Mouse (Mus musculus) stomach, postnatal 0 days (tissue): ENCODE measurements at regions not wholly inside any gene's neighbourhood (a gene's known extent, or its start where the extent isn't known, plus 50 kb on each side); places are given as distances from the start of the nearest gene placed in this dataset.
"Not testable (repeated sequence)": the region's sequence is repeated elsewhere in the genome, so short reads cannot be mapped to it uniquely, and the experiment has no call there.

Source experiments
- ATAC-seq: fragments of 200-750 bp; cut with Nextera tagmentation; 2 replicates; pipeline ENCODE4 v1.8.0; 2017; ENCODE audit not compliant: low FRiP score, low TSS enrichment
- DNase-seq: peaks from one replicate; pipeline ENCODE4 v3.0.0-alpha.2; 2016; ENCODE audit warnings: low spot score
- H3K27ac ChIP-seq: fragments of 300-500 bp; sonication (generic); replicated peaks from 2 replicates; pipeline ENCODE4 v1.5.1; 2014; ENCODE audit warnings: mild to moderate bottlenecking, control low read depth
- H3K27me3 ChIP-seq: fragments of 300-500 bp; sonication (generic); 2 replicates; pipeline ENCODE4 v1.6.1; 2014; ENCODE audit warnings: low read length; ENCODE audit not compliant: control insufficient read depth, insufficient read depth
- H3K36me3 ChIP-seq: fragments of 300-500 bp; sonication (generic); 2 replicates; pipeline ENCODE4 v1.6.1; 2014; ENCODE audit warnings: low read length, mixed read lengths; ENCODE audit not compliant: control insufficient read depth, insufficient read depth
- H3K4me1 ChIP-seq: fragments of 300-500 bp; sonication (generic); replicated peaks from 2 replicates; pipeline ENCODE4 v1.6.1; 2014; ENCODE audit warnings: antibody characterized with exemption; ENCODE audit not compliant: control insufficient read depth, insufficient read depth
- H3K4me2 ChIP-seq: fragments of 300-500 bp; sonication (generic); replicated peaks from 2 replicates; pipeline ENCODE4 v1.6.1; 2014; ENCODE audit warnings: low read depth, mild to moderate bottlenecking, control low read depth, moderate library complexity
- H3K4me3 ChIP-seq: fragments of 300-500 bp; sonication (generic); 2 replicates; pipeline ENCODE4 v1.5.1; 2014; ENCODE audit warnings: low read depth, low read length, control low read depth
- H3K9ac ChIP-seq: fragments of 300-500 bp; sonication (generic); 2 replicates; pipeline ENCODE4 v1.6.1; 2014; ENCODE audit warnings: mild to moderate bottlenecking, low read length, control low read depth, mixed read lengths
- H3K9me3 ChIP-seq: fragments of 300-500 bp; sonication (generic); 2 replicates; pipeline ENCODE4 v1.6.1; 2016; ENCODE audit warnings: low read length; ENCODE audit not compliant: control insufficient read depth
- CTCF ChIP-seq: IDR thresholded peaks from 2 replicates; pipeline ENCODE4 v1.5.1; 2016; ENCODE audit warnings: antibody characterized with exemption, low read depth, mild to moderate bottlenecking, moderate library complexity
- EP300 ChIP-seq: optimal IDR thresholded peaks from 2 replicates; pipeline ENCODE3; 2016; ENCODE audit warnings: antibody characterized with exemption
- WGBS: fragments of 180-500 bp; shearing (Covaris S2); extraction: QIAGEN DNeasy Blood & Tissue Kit; methylation state at CpG from one replicate; pipeline ENCODE4 v1.1.7; 2014; 5-methylcytosine and 5-hydroxymethylcytosine counted together

DNA sequence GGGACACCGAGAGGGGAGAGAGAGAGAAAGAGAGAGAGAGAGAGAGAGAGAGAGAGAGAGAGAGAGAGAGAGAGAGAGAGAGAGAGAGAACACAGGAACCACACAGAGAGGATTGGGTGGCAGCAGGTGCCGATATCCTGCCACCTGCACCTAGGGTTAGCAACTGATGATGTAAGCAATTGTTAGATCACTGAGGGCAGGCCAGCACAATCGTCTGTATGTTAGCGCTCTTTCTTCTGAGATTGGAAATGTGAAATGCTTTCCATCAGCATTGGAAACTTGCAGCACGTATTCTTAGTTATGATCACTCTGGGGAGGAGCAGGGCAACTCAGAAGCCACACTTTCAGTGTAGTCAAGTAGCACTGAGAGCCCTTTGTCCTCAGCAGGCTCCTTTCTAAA lies 459.4 kb downstream of the Dad1 start:
- H3K4me1 ChIP-seq: no peaks in the 10 kb centered on the region
- H3K36me3 ChIP-seq: no peaks in the 10 kb centered on the region
- TF ChIP-seq CTCF (no peak), EP300 (no peak)
- H3K9ac ChIP-seq: no peak overlapping the region
- ATAC-seq: no peak
- WGBS: 77% methylated on average over 5 of the region's 5 CpGs
- no peak overlapping the region for H3K27ac ChIP-seq
- H3K27me3 ChIP-seq: no peaks in the 10 kb centered on the region
- no peaks in the 10 kb centered on the region for H3K9me3 ChIP-seq
- no peak overlapping the region for H3K4me3 ChIP-seq
- DNase-seq: no peak
- H3K4me2 ChIP-seq: no peak overlapping the region

DNA sequence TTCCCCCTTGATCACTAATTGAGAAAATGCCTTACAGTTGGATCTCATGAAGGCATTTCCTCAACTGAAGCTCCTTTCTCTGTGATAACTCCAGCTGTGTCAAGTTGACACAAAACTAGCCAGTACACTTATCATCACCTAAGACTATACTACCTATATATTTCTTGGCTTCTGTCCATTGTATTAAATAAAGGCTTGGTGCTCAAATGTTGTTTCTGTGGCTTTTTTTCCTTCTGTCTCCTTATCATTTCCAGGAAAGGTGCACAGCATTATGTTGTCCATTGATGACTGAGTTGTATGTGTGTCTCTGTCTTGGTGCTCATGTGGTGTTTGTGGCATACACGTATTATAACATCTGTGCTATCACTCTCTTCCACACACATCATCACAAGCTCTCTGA lies 461.5 kb downstream of the Dad1 start:
- H3K27me3 ChIP-seq, H3K9me3 ChIP-seq, H3K9ac ChIP-seq, H3K4me3 ChIP-seq, DNase-seq, H3K4me2 ChIP-seq, H3K36me3 ChIP-seq, ATAC-seq, H3K27ac ChIP-seq, H3K4me1 ChIP-seq: not testable (repeated sequence)
- WGBS: 76% methylated on average over 1 of the region's 1 CpGs

DNA sequence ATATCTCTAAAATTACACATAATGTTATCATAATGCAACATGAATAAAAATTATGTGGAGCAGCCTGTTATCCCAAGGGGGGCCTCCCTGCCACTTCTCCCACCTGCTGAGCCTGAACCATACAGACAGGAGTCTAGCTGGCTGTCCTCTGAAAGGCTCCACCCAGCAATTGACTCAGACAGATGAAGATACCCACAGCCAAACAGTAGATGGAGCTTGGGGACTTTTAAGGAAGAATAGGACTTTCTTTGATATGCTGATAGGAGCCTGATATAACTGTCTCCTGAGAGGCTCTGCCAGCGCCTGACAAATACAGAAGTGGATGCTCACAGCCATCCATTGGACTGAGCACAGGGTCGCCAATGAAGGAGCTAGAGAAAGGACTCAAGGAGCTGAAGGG lies 468.4 kb downstream of the Dad1 start:
- H3K36me3 ChIP-seq, H3K27ac ChIP-seq, H3K9me3 ChIP-seq, ATAC-seq, H3K4me3 ChIP-seq, DNase-seq, H3K4me2 ChIP-seq, H3K27me3 ChIP-seq, H3K4me1 ChIP-seq, H3K9ac ChIP-seq: not testable (repeated sequence)
- WGBS: 75% methylated on average over 2 of the region's 2 CpGs

DNA sequence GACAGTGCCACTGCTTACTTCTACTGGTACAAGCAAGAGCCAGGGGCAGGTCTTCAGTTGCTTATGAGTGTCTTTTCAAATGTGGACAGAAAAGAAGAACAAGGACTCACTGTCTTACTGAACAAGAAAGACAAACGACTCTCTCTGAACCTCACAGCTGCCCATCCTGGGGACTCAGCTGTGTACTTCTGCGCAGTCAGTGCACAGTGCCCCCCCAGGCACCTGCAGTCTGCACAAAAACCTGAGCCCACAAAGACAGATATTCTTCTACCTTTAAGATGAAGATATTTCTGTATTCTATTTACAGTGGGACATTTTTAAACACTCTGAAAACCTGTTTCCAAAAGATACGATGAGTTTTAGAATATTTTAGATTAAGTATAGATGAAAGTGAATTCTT lies 476.5 kb downstream of the Dad1 start:
- WGBS: 73% methylated on average over 3 of the region's 3 CpGs
- no peak for TF ChIP-seq CTCF
- no peak for TF ChIP-seq EP300
- no peak overlapping the region for H3K9ac ChIP-seq
- H3K4me2 ChIP-seq: no peak overlapping the region
- H3K27ac ChIP-seq: no peak overlapping the region
- H3K27me3 ChIP-seq: no peaks in the 10 kb centered on the region
- H3K4me1 ChIP-seq: no peaks in the 10 kb centered on the region
- H3K36me3 ChIP-seq: no peaks in the 10 kb centered on the region
- DNase-seq (no peak), ATAC-seq (no peak)
- no peak overlapping the region for H3K4me3 ChIP-seq
- H3K9me3 ChIP-seq: no peaks in the 10 kb centered on the region

- DNase-seq: peak; percentile 52
These were observed 477.2 kb downstream of the Dad1 start for GRCm38 (mm10) chr14:53776717-53777116.

GRCm38 (mm10) chr14:53766501-53766900 lies 487.4 kb downstream of the Dad1 start:
- not testable (repeated sequence) for H3K27me3 ChIP-seq, H3K4me1 ChIP-seq, H3K4me3 ChIP-seq, ATAC-seq, H3K4me2 ChIP-seq, H3K27ac ChIP-seq, DNase-seq, H3K36me3 ChIP-seq, H3K9ac ChIP-seq, H3K9me3 ChIP-seq
- 42% methylated on average over 6 of the region's 6 CpGs for WGBS

More at GRCm38 (mm10) chr14:53776717-53777116, 477.2 kb downstream of the Dad1 start:
- peak; percentile 76 for TF ChIP-seq CTCF
- not testable (repeated sequence) for ATAC-seq, H3K27me3 ChIP-seq, H3K9ac ChIP-seq, H3K27ac ChIP-seq, H3K4me3 ChIP-seq, H3K36me3 ChIP-seq, H3K4me2 ChIP-seq, H3K9me3 ChIP-seq, H3K4me1 ChIP-seq
- WGBS: 48% methylated on average over 1 of the region's 1 CpGs

DNA sequence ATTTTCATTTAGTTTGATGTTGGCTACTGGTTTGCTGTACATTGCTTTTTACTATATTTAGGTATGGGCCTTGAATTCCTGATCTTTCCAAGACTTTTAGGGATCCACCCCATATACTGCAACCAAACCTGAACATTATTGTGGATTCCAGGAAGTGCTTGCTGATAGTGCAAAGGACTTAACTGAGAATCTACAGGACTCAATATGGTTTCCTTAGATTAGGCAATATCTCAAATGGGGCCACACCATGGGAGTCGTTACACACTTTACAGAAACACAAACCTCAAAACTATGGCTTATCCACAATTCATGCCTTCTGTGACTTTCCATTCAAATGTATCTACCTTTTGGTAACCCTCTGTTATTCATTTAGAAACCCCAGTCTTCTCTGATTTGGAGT lies 488.0 kb downstream of the Dad1 start:
- not testable (repeated sequence) for H3K4me1 ChIP-seq, H3K27ac ChIP-seq, H3K4me2 ChIP-seq, H3K27me3 ChIP-seq, DNase-seq, H3K36me3 ChIP-seq, H3K9me3 ChIP-seq, H3K9ac ChIP-seq, ATAC-seq, H3K4me3 ChIP-seq
- WGBS: 84% methylated on average over 1 of the region's 1 CpGs
